Mouse (Mus musculus) liver, embryonic 14.5 days (tissue): ENCODE measurements around the gene Nrxn1. TPM values are rescaled to one million over a fixed set of nuclear protein-coding genes. Genes with fewer than 3 reads are reported as not detected.

Experiments used
- ATAC-seq: fragments of 200-750 bp; cut with Nextera tagmentation; 2 replicates; pipeline ENCODE4 v1.8.0; 2017; ENCODE audit warnings: moderate number of reproducible peaks, mild to moderate bottlenecking, moderate library complexity; ENCODE audit not compliant: insufficient read depth
- DNase-seq, 3 experiments: peaks; one replicate each; pipeline ENCODE4 v3.0.0-alpha.2; 2012 to 2013; ENCODE audit warnings: low read depth in 3 of 3, low spot score in 3 of 3
- H3K27ac ChIP-seq: fragments of 300-500 bp; sonication (generic); 2 replicates; pipeline ENCODE4 v1.5.1; 2014; ENCODE audit warnings: moderate library complexity, mild to moderate bottlenecking, control low read depth, inconsistent platforms
- H3K27me3 ChIP-seq: fragments of 300-500 bp; sonication (generic); 2 replicates; pipeline ENCODE4 v1.6.1; 2014; ENCODE audit warnings: mild to moderate bottlenecking, low read length, moderate library complexity; ENCODE audit not compliant: control insufficient read depth, insufficient read depth
- H3K36me3 ChIP-seq: fragments of 300-500 bp; sonication (generic); replicated peaks from 2 replicates; pipeline ENCODE4 v1.6.1; 2014; ENCODE audit warnings: low read depth; ENCODE audit not compliant: control insufficient read depth, insufficient read depth
- H3K4me1 ChIP-seq, 2 experiments: fragments of 200-500 bp in 1 of 2; fragments of 300-500 bp in 1 of 2; sonication (generic) in 1 of 2; replicated peaks; 2 replicates each; pipeline ENCODE4 v1.6.1; 2012 to 2014; ENCODE audit warnings: antibody characterized with exemption in 1 of 2, inconsistent platforms in 1 of 2, low read length in 1 of 2; ENCODE audit not compliant: control insufficient read depth in 2 of 2, insufficient read depth in 2 of 2
- H3K4me2 ChIP-seq: fragments of 300-500 bp; sonication (generic); 2 replicates; pipeline ENCODE4 v1.6.1; 2014; ENCODE audit warnings: low read depth, mild to moderate bottlenecking, control low read depth, moderate library complexity
- H3K4me3 ChIP-seq, 2 experiments: fragments of 200-500 bp in 1 of 2; fragments of 300-500 bp in 1 of 2; sonication (generic) in 1 of 2; 2 replicates each; pipeline ENCODE4 v1.5.1; 2012 to 2014; ENCODE audit warnings: low read depth in 2 of 2, low read length in 2 of 2, mild to moderate bottlenecking in 2 of 2, control low read depth in 1 of 2, inconsistent platforms in 1 of 2, moderate library complexity in 1 of 2; ENCODE audit not compliant: insufficient read depth in 1 of 2
- H3K9ac ChIP-seq: fragments of 300-500 bp; sonication (generic); replicated peaks from 2 replicates; pipeline ENCODE4 v1.6.1; 2014; ENCODE audit warnings: mild to moderate bottlenecking, control low read depth, moderate library complexity
- H3K9me3 ChIP-seq: fragments of 300-500 bp; sonication (generic); 2 replicates; pipeline ENCODE4 v1.6.1; 2016; ENCODE audit warnings: low read length, mixed read lengths; ENCODE audit not compliant: control insufficient read depth
- CTCF ChIP-seq: IDR thresholded peaks from 2 replicates; pipeline ENCODE4 v1.5.1; 2016; ENCODE audit warnings: antibody characterized with exemption, low read depth, control low read depth
- EP300 ChIP-seq: IDR thresholded peaks from 2 replicates; pipeline ENCODE4 v1.6.1; 2016; ENCODE audit warnings: antibody characterized with exemption, low read depth
- WGBS: fragments of 180-500 bp; shearing (Covaris S2); extraction: QIAGEN DNeasy Blood & Tissue Kit; methylation state at CpG from one replicate; pipeline ENCODE4 v1.1.7; 2014; ENCODE audit not compliant: insufficient replicate concordance; 5-methylcytosine and 5-hydroxymethylcytosine counted together
- polyA plus RNA-seq, 2 experiments: library from polyadenylated mRNA; depleted of rRNA in 1 of 2; stranded (reverse) in 1 of 2; unstranded in 1 of 2; fragments of >200 nt; fragmentation: Nextera tagmentation in 1 of 2; extraction: Ambion mirVana in 1 of 2; gene quantifications; 2 replicates each; pipeline versions ENCODE4 v1.2.1 to v1.2.3; 2012 to 2014

Gene Nrxn1
- polyA plus RNA-seq, 2 experiments, result 0.03 to 0.14 TPM

- Histone ChIP-seq H3K27ac (no peak overlapping the region), H3K9me3 (no peaks in the 10 kb centered on the region), H3K36me3 (no peaks in the 10 kb centered on the region), H3K9ac (no peak overlapping the region), H3K4me3 (no peak overlapping the region), H3K4me2 (no peak overlapping the region), H3K4me1 (no peaks in the 10 kb centered on the region), H3K27me3 (no peaks in the 10 kb centered on the region)
- DNase-seq (no peak), ATAC-seq (no peak)
- TF ChIP-seq CTCF, result no peak
- TF ChIP-seq EP300, result no peak
Observed at GRCm38 (mm10) chr17:90813760-90814159, 279.1 kb downstream of the Nrxn1 start.

GRCm38 (mm10) chr17:90812485-90812884 lies 280.4 kb downstream of the Nrxn1 start:
- no peaks in the 10 kb centered on the region for H3K27me3 ChIP-seq
- no peaks in the 10 kb centered on the region for H3K4me1 ChIP-seq
- H3K9ac ChIP-seq, result no peak overlapping the region
- DNase-seq (no peak), ATAC-seq (no peak)
- no peaks in the 10 kb centered on the region for H3K36me3 ChIP-seq
- no peak overlapping the region for H3K27ac ChIP-seq
- H3K4me2 ChIP-seq, result no peak overlapping the region
- H3K9me3 ChIP-seq, result no peaks in the 10 kb centered on the region
- H3K4me3 ChIP-seq, result no peak overlapping the region
- WGBS, result 72% methylated on average over 2 of the region's 2 CpGs
- TF ChIP-seq CTCF, result no peak
- TF ChIP-seq EP300, result no peak

- Histone ChIP-seq H3K9me3 (no peaks in the 10 kb centered on the region), H3K27me3 (no peaks in the 10 kb centered on the region), H3K4me3 (no peak overlapping the region), H3K9ac (no peak overlapping the region), H3K4me1 (no peaks in the 10 kb centered on the region), H3K4me2 (no peak overlapping the region), H3K36me3 (no peaks in the 10 kb centered on the region), H3K27ac (no peak overlapping the region)
- DNase-seq, result no peak
- ATAC-seq, result no peak
- 50% methylated on average over 8 of the region's 8 CpGs for WGBS
- TF ChIP-seq EP300 (no peak), CTCF (peak; percentile 50; the same call in 1 of the 2 replicates)
Observed at GRCm38 (mm10) chr17:90809197-90810163, 283.4 kb downstream of the Nrxn1 start.

GRCm38 (mm10) chr17:90808256-90808655 lies 284.6 kb downstream of the Nrxn1 start:
- H3K4me3 ChIP-seq, result no peak overlapping the region
- no peak overlapping the region for H3K9ac ChIP-seq
- TF ChIP-seq CTCF, result no peak
- TF ChIP-seq EP300, result no peak
- WGBS, result 30% methylated on average over 2 of the region's 2 CpGs
- H3K4me2 ChIP-seq, result no peak overlapping the region
- no peaks in the 10 kb centered on the region for H3K36me3 ChIP-seq
- H3K27ac ChIP-seq, result no peak overlapping the region
- ATAC-seq (no peak), DNase-seq (no peak)
- H3K27me3 ChIP-seq, result no peaks in the 10 kb centered on the region
- no peaks in the 10 kb centered on the region for H3K9me3 ChIP-seq
- H3K4me1 ChIP-seq, result no peaks in the 10 kb centered on the region

GRCm38 (mm10) chr17:90807199-90807598 lies 285.7 kb downstream of the Nrxn1 start:
- Histone ChIP-seq H3K4me2 (no peak overlapping the region), H3K4me1 (no peaks in the 10 kb centered on the region), H3K36me3 (no peaks in the 10 kb centered on the region), H3K9ac (no peak overlapping the region), H3K27ac (no peak overlapping the region), H3K9me3 (no peaks in the 10 kb centered on the region), H3K27me3 (no peaks in the 10 kb centered on the region), H3K4me3 (no peak overlapping the region)
- ATAC-seq (no peak), DNase-seq (no peak)
- no peak for TF ChIP-seq CTCF
- no peak for TF ChIP-seq EP300
